Comparison of ENCODE assay signal across 24 mouse cellular contexts in the genomic region with DNA sequence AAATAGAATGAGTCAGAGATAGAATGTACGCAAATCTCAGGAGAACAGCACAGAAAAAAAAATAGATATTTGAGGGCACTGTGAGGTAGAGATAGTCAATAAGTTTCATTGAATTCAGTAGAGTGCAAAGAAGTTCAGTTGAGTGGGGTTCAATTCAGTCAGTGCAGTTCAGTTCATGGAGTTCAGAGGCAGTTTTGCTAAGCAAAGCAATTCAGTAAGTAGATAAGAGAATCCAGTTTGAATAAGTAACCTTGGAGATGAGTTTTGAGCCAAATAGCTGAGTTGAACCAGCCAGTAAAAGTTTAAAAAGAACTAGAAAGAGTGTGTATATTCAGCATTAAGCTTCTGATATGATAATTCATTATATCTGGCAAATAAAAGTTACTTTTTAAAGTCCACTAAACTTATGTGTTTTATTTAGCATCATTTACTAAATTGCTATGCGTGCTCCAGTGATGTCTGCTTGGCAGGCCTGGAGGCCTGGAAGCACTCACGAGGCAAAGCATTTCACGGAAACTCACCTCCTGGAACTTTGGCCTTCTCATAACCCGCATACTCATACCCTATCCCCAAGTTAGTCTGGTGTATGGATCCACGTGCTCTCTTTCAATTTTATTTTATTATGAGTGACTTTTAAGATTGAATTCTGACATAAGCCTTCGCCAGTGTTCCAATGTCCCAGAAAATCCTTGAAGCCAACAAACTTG.
"Had no signal": no experiment of that assay in that cellular context is flagged by ENCODE, and none has a peak within 500 bp of the region (broad histone marks: within the 10 kb centered on the region; RNA-seq: fewer than 3 reads in every experiment).

No protein-coding gene starts in this region.

- ATAC-seq: hindbrain, postnatal 0 days; intestine, embryonic 16.5 days; liver, embryonic 12.5 days had no signal

- H3K4me2 ChIP-seq: heart, embryonic 12.5 days; hindbrain, embryonic 13.5 days; hindbrain, embryonic 15.5 days; kidney, embryonic 15.5 days; limb, embryonic 13.5 days; limb, embryonic 15.5 days; liver, embryonic 12.5 days had no signal

- DNase-seq: gastrocnemius, postnatal 14 days; gastrocnemius, postnatal 36 days; heart, adult 18-20 months; heart, postnatal 10 days; heart, postnatal 36 days; kidney, adult 11 months; kidney, adult 2 months; kidney, adult 9 months; kidney, postnatal 25 days; kidney, postnatal 4 days; left cerebral cortex, postnatal 4 days had no signal

- H3K4me1 ChIP-seq: heart, embryonic 10.5 days; heart, embryonic 12.5 days; hindbrain, embryonic 13.5 days; hindbrain, embryonic 15.5 days; kidney, embryonic 15.5 days; limb, embryonic 13.5 days; limb, embryonic 15.5 days; liver, embryonic 12.5 days had no signal

- H3K36me3 ChIP-seq: heart, embryonic 10.5 days; heart, embryonic 12.5 days; hindbrain, embryonic 13.5 days; hindbrain, embryonic 15.5 days; kidney, embryonic 15.5 days; limb, embryonic 13.5 days; limb, embryonic 15.5 days; liver, embryonic 12.5 days had no signal

- H3K27me3 ChIP-seq: heart, embryonic 12.5 days; hindbrain, embryonic 13.5 days; hindbrain, embryonic 15.5 days; kidney, embryonic 15.5 days; limb, embryonic 13.5 days; limb, embryonic 15.5 days; liver, embryonic 12.5 days had no signal

- H3K4me3 ChIP-seq: heart, embryonic 10.5 days; heart, embryonic 12.5 days; hindbrain, embryonic 13.5 days; hindbrain, embryonic 15.5 days; kidney, embryonic 15.5 days; layer of hippocampus, adult 2 months; limb, embryonic 13.5 days; limb, embryonic 15.5 days; liver, embryonic 12.5 days had no signal

- H3K27ac ChIP-seq: heart, embryonic 10.5 days; hindbrain, embryonic 13.5 days; hindbrain, embryonic 15.5 days; hindbrain, postnatal 0 days; kidney, embryonic 15.5 days; kidney, postnatal 0 days; layer of hippocampus, adult 2 months; limb, embryonic 13.5 days; limb, embryonic 15.5 days; liver, embryonic 12.5 days; liver, embryonic 14.5 days had no signal

- H3K9me3 ChIP-seq: heart, embryonic 10.5 days; heart, embryonic 12.5 days; hindbrain, embryonic 13.5 days; hindbrain, embryonic 15.5 days; kidney, embryonic 15.5 days; limb, embryonic 13.5 days; limb, embryonic 15.5 days; liver, embryonic 12.5 days had no signal

- H3K9ac ChIP-seq: heart, embryonic 12.5 days; hindbrain, embryonic 13.5 days; hindbrain, embryonic 15.5 days; kidney, embryonic 15.5 days; limb, embryonic 13.5 days; limb, embryonic 15.5 days; liver, embryonic 12.5 days; liver, embryonic 14.5 days had no signal
